Mouse (Mus musculus) telencephalon, adult 2 months (tissue): ENCODE measurements around the gene Ddx41.
A peak's percentile ranks its signal among the peaks of the same experiment; 100 is the strongest.

Experiments used
- DNase-seq: peaks from one replicate; pipeline ENCODE4 v3.0.0-alpha.2; 2011; ENCODE audit warnings: low read depth, low spot score

Ddx41 gene

DNA sequence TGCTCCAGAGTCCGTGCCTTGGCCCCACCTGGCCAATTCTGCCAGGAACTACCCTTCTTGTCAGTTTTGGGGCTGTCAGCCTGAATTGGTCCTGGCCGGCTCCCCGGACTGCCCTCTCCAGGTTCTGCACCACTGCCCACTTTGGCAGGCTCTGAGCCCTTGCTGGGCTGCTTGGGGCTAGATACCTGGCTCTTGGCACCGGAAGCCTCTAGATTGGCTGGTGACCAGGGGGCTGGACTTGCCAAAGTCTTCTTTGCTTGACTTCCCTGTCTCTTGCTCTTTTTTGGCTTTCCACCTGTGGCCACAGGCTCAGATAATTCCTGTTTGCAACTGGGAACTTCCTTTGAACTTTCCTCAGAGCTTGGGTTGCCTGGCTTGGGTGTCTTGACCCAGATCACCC is 6.4 kb upstream of the Ddx41 start:
- DNase-seq: no peak

DNA sequence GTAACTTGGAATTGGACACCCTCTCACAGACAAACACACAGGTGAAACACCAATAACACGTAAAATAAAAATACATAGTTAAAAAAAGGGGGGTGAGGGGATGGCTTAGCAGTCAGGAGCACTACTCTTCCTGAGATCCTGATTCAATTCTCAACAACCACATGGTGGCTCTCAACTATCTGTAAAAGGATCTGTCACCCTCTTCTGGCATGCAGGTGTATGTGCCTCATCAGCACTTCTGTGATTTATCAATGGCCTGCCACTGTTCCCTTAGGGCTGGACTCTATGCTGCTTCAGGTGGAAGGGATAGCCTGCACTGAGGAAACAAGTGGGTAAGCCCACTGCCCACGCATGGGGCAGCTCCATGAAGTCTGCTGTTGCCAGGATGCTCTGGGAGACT is 4.5 kb upstream of the Ddx41 start:
- DNase-seq: no peak

DNA sequence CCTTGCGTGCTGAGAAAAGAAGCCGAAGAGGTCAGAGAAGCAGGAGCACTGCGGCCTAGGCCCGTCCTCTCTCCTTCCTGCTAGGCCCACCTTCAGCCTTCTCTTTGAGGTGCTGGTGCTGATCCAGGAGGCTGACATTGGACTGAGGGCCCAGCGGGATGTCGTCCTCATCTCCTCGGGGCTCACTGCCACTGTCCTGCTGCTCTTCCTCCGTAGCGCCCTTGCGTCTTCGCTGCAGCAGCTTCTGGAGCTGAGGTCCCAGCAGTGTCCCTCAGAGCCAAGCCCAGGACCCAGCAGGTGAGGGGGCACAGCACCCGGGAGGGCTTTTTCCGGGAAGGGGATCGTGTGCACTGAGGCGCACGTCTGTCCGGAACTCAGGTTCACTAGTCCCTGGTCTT is 663 bp downstream of the Ddx41 start:
- DNase-seq: no peak

DNA sequence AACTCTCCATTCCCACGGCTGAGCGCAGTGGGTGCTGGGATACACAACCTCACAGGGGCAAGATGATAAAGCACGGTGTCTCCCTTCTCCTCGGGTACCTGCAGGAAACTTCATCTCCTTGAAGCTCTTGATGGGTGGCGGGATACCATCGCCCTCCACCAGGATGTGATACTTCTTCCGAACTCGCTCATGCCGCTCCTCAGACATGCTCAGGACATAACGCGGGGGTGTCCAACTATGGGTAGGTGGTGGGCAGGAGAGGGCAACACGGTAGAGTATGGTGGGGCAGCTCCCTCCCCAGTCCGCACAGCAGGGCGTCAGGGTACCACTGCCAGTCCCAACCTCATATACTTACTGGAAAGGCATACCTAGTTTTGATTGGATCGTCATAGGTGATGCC is 1.3 kb downstream of the Ddx41 start:
- no peak for DNase-seq

DNA sequence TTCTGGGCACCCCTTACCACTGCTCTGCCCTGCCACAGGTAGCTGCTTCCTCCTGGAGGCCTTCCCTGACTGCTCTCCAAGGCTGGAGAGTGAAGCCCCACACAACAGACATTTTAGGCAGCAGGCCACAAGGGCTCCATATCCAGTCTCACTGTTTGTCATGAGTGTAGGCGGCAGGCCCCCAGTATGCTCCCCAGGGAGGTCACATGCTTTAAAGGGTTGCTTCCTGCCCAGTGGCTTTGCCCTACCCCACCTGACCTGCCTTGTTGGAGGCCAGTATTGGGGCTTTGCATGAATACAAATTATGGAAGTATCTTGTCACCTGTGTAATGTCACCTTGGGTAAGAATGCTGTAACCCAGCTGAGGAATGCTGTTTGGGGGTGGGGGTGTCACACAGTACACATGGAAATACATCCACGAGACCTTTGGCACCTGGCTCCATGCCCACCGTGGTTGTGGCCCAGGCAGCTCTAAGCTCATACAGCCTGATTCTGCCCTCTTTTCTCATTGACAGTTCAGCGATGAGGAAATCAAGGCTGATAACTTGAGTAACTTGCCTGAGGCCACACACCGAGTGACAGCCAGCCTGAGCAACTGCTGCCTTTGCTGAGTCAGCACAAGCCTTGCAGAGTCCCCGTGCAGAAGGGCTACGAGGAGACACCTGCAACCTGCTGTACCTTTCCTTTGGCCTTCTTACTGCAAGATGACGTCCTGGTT is 7.1 kb downstream of the Ddx41 start, which contains the start of gene Dok3:
Dok3 (minus strand) TSS at position 99 of the 718 bp plus-strand sequence.
- no peak for DNase-seq

DNA sequence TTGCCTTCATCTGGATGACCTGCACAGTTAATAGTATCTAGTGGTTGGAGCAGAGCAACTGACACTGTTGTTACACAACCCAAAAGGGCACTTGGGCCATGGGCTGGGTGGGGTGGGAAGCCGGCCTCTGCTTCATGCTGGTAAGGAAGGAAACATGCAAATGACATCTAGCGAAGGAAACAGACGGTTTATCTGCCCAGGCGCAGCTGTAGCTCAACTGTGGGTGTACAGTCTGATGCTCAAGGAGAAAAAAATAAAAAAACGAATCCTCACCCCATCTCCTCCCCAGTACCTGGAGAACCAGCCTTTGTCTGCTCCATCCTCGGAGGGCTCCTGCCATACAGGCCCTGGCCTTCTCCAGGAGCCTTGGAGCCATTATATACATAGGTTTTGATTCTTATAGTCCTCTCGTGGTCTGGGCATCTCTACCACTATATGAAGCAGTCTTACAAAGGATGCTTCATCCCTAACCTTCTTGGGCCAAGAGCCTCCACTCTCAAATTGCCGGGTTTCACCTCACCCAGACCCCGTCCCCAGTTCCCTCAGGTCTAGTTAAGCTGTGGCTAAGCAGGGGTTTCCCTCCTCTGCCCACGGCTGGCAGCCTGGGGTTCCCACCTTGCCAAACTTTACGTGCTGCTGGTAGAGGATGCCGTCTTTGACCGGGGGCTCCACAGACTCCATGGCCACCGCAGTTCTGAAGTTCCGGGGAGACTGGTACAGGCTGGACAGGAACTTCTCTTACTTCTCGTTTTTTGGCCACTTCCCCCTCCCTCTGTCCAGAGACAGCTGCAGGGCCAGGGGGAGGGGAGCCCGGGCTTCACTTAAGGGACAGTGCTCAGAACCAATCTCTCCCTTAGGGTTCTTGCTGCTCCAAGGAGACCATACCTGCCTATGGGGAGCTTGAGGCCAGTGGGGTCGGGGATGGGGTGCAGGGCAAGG is 8.4 kb downstream of the Ddx41 start:
- DNase-seq: no peak

DNA sequence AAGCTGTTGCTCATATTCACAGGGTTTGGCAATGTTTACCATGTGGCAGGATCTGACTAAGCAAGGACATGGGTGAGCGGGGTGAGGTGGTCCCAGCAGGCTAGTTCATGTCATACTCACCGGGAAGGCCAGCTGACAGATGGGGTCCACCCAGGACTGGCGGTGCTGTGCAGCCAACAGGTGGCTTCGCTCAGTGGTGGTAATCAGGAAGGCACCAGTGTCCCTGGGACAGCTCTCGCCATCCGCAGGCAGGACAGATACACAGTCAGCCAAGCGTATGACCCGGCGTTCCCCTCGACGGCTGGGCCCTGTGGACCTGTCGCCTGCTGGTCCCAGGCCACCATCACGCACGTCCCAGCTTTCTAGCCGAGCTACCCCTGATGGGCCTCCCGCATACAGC is 9.2 kb downstream of the Ddx41 start:
- no peak for DNase-seq

DNA sequence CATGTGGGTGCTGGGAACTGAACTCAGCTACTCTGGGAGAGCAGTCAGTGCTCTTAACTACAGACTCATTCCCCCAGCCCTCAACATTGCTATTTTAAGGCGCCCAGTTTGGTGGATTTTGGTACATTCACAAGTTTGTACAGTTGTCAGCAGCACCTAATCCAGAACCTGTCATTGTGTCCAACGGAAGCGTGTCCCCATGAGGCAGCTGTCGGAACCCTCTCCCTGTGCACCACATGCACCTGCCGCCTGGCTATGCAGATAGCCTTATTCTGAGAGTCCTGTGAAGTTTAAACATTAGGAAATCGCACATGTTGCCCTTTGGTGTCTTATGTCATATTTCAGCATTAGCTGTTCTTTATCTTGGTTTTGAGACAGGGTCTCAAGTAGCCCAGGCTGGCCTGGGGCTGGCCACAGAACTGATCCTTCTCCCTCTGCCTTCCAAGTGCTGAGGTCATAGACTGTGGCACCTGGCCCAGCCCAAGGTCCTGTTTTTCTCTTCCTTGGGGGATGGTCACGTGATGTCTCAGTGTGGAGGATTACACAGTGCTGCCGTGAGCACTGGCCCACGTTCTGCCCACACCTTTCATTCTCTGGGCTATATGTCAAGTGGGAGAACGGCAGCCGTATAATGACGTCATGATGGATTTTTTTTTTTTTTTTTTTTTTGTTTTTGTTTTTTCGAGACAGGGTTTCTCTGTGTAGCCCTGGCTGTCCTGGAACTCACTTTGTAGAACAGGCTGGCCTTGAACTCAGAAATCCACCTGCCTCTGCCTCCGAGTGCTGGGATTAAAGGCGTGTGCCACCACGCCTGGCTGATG is 10.5 kb downstream of the Ddx41 start:
- no peak for DNase-seq

DNA sequence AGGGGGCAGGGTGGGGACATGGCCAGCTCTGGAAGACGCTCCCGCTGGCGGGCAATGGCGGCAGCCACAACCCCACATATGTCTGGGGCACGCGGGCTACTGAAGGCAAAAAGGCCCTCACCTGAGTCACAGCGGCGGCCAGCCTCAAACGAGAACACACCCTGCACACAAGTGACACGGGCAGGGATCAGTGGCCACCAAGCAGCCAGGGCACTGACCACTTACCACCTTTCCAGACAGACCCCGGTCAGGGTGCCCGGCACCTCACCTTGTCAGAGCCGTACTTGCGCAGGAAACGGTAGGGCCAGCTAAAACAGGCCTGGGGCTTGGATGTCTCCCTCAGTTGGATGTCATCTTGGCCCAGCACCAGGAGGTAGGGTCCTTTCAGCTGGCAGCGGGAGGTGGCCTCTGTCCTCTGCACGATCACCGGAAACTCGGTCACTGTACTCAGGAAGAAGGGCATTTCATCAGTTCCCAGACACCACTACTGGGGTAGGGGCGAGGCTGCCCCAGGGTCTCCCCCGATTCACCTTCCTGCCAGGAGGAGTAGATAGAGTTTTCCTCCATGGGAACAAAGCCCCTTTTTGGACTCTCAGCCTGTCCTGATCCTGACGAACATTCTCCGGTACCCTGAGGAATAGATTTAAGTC is 12.4 kb downstream of the Ddx41 start:
- no peak for DNase-seq

DNA sequence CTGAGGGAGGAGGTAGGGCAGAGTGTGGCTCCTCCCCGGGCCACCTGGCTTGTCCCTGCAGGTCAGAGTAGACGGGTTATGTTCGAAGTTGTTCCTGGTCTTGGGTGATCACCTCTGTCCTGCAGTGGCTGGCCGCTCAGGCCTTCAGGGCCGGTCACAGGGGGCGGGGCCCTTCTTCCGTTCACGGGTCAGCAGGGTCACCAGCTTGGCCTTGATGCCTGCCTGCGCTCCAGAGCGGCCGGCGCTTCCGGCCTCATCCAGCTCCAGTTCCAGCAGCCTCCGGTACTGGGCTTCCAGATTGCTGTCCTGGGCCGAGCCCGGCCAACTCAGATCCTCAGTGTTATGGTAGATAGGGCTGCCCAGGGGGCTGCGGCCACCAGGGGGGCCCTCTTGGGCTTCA is 13.2 kb downstream of the Ddx41 start:
- no peak for DNase-seq

DNA sequence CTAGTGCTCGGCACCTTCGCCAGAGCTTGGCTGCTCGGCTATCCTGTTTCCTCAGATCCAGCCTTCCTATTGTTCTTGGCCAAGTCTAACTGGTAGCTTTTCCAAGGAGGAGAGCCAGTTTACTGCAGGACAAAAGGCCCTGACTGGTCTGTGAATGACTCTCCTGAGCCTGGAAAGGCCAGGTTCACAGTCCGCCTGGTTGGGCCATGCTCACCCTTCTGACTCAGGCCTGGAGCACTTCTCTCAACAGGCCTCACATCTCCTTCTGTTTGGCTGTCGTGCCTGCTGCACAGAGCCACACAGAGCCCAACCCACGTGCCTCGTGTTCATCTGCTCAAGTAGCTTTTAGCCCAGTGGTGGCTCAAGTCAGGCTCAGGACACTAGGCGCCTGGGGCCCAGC is 13.7 kb downstream of the Ddx41 start:
- no peak for DNase-seq

DNA sequence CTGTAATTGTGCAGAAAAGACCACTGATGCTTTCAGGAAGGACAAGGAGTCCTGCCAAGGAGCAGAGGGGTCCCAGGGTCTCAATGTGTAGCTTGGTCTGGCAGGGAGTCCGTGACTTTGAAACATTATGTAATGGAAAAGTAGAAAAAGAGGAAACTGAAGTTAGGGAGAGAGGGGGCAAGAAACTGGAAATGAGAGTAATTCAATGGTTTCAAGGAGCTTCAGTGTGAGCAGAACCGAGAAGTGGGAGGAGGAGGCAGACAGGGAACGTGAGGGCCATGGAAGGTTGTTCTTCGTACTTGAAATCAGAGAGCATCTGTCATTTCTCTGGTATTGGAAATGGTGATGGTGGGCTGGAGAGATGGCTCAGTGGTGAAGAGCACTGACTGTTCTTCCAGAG is 16.9 kb downstream of the Ddx41 start:
- DNase-seq: no peak

DNA sequence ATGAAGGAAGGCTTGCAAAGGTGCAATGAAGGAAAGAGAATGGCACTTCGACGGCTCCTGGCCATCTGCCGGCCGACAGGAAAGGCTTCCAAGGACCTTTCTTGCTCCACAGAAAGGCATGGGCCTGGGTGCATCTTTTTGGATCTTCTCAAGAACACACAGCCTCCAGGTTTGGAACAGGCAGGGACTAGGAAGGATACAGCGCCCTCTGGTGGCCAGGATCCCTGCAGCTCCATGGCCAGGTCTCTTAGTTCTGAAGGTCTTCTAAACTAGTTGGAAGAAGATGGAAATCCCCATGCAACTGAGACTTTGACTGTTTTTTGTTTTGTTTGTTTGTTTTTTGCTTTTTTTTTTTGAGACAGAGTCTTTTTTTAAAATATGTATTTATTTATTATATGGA is 19.5 kb downstream of the Ddx41 start:
- peak; percentile 76 for DNase-seq

DNA sequence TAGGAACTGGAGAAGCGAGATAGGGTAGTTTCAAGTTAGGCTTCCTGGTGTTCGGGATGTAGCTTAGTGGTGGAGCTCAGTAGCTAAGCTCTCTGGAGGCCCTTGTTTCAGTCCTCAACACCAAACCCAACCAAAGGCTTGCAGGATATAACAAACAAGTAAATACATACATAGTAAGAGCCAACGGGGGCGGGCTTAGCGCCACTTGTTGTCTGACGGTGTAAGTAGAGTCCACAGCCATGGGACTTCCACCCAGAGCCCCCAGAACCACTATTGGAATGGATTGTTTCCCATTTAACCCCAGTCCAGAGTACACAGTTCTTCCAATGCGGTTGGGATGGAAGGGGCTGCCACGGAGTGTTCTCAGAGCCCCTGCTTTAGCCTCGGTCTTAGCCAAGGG is 22.6 kb downstream of the Ddx41 start:
- no peak for DNase-seq

DNA sequence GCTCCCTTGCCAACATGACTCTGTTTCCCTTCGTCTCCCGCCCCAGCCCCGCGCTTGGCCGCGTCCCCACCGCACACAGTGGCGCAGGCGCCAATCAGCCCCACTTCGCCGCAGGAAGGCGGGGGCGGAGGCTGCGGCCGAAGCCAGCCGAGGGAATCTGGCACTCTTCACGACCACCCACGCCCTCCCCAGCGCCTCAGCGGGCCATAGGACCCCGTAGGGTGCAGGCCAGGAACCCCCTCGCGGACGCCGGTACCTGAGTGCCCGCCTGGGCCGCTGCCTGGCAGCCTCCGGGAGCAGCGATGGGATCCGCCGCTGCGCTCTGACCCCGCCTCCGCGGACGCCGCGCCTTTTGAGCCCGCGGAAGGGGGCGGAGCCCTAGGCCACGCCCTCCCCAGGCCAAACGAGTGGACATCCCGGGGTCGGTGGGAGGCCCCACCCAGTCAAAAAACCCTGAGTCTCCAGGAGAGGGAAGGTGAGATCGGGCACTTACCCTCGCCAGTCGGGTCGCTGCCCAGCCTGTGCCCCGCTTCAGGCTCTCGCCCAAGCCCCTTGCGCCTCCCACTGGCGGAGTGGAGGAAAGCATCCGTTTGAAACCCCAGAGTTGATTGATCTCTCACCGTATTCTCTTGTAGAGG is 23.2 kb downstream of the Ddx41 start, which contains the start of gene Pdlim7:
Pdlim7 (minus strand) TSS at position 566 of the 638 bp plus-strand sequence.
- DNase-seq: no peak

DNA sequence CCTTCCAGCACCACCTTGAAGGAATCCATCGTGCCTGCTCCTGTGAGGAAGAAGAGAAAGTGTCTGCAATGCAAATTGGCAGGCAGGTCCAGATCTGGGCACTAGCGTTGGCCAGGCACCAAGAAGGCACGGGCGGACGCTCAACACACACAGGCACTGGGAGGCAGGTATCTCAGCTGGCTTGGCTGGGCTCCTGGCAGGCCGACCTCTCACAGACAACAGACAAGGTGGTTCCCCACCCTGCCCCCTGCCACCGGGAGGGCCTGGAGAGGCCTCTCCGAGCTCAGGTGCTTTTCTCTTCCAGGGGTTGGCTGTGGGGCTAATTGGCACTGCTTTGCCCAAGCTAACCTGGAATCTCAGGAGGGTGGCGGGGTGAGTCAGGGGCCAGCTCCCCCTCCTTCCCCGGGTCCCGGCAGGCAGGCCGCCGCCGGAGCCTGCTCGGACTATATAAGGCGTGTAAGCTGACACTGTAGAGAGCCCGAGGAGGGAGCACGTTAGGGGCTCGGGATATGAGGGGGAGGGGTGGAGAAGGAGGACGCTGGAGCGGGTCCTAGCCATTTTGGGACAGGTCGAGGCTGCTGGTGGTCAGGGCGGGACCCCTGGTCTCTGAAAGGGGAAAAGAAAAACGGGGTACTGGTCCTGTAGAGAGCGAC is 24.0 kb downstream of the Ddx41 start:
- DNase-seq: no peak

DNA sequence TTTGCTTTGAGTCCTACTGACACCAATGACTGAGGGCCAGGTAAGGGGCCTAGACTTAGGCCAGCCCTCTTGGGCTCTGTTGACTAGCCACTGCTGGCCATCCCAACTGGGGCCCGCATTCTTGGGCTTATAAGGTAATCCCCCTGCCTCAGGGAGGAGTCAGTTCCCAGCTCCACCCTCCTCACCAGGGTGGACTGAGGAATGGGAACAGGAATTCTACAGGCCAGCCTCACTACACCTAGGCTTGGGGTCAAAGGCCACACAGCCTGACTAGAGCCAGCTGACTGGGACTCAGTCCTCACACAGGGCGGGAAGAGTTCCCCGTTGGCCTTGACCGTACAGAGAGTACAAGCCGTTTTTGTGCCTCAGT is 25.0 kb downstream of the Ddx41 start:
- DNase-seq: no peak

DNA sequence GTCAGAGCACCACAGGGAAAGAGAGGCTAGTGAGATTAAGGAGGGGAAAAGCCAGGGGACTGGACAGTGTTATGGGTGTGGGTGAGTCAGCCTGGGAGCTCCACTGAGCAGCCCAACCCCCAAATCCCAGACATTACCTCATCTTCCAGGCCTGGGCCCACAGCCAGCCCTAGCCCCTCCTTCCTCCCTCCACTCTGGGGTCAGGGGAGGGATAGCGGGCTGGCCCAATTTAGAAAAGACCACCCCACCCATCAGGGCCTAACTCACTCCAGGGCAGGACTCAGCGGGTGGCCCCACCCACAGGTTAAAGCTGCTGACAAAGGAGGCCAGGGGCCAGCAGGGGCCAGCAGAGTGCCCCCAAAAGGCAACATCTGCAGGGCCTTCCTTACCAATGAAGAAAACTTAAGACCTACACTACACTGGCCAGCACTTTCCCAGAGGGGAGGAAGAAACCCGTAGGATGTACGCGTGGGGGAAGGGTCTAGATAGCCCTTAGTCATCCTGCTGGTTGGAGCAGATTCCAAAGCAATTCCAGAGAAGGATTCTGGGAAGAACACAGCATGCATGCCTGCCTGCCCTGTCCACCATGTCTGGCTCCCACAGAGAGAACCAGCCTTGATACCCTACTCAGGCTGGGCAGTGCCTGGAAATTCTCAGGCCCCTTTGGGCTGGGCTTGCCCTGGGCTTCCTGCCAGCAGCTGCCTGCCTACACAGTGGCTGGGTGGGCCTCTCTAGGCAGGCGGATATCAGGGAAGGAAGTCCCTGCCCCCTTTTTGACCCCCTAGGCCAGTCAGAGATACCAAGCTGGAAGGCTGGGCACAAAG is 25.6 kb downstream of the Ddx41 start:
- DNase-seq: no peak

DNA sequence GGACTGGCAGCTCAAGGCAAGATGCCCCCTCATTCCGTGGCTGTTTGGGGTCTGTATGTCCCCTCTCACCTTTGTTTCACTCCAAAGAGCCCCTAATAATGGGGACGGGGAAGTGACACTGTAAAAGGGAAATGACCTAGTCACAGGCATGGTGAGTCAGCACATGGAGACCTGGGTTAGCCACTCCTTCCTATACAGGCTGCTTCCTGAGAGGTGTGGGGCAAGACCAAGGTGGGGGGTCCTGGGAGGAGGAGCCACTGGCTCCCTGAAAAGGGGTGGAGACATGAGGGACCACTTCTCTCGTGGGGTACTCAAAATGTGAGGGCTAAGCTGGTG is 26.2 kb downstream of the Ddx41 start:
- DNase-seq: no peak

DNA sequence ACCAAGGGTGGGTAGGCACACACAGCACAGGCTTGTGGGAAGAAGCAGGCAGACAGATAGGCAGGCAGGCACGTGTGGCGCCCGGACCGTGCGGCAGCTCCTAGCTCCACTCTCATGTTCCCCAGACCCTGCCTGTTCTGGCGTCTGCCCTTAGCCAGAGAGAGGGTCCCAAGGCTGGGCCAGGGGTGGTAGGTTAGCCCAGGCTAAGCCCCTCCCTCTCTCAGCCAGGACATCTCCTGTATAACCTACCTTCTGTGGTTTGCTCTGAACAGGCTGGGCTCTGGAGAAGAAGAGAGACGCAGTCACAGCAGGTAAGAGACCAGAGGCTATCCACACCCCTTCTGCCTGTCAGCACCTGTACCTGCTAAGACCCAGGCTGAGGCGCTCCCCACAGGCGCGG is 27.9 kb downstream of the Ddx41 start:
- no peak for DNase-seq
